Mouse (Mus musculus): ENCODE data around the gene Ube2z.
A peak's percentile ranks its signal among the peaks of the same experiment; 100 is the strongest.

Ube2z gene

GRCm38 (mm10) chr11:96058309-96058708 is 6.9 kb downstream of the Ube2z start:
- DNase-seq (ENCODE audit: low spot score in 2 of 2): no peak

GRCm38 (mm10) chr11:96050854-96051253 is 14.3 kb downstream of the Ube2z start:
- no peak for DNase-seq (ENCODE audit: low spot score in 2 of 2)

- DNase-seq (ENCODE audit: low spot score in 2 of 2): no peak
Observed at GRCm38 (mm10) chr11:96049939-96050338, 15.2 kb downstream of the Ube2z start.

GRCm38 (mm10) chr11:96047469-96048373 is 17.5 kb downstream of the Ube2z start:
- no peak for DNase-seq (ENCODE audit: low spot score in 2 of 2)

GRCm38 (mm10) chr11:96046793-96047192 is 18.4 kb downstream of the Ube2z start:
- no peak for DNase-seq (ENCODE audit: low spot score in 2 of 2)

GRCm38 (mm10) chr11:96046028-96046427 is 19.2 kb downstream of the Ube2z start:
- no peak for DNase-seq (ENCODE audit: low spot score in 2 of 2)

GRCm38 (mm10) chr11:96044803-96045567 is 20.2 kb downstream of the Ube2z start:
- no peak for DNase-seq (ENCODE audit: low spot score in 2 of 2)

GRCm38 (mm10) chr11:96038560-96038959 is 26.6 kb downstream of the Ube2z start:
- DNase-seq (ENCODE audit: low spot score in 2 of 2): no peak

- DNase-seq (ENCODE audit: low spot score in 2 of 2): no peak
Observed at GRCm38 (mm10) chr11:96037499-96037898, 27.7 kb downstream of the Ube2z start.

- DNase-seq (ENCODE audit: low spot score in 2 of 2): peak in 1 of 2 experiments; percentile 26
Observed at GRCm38 (mm10) chr11:96035133-96035532, 30.1 kb downstream of the Ube2z start.

GRCm38 (mm10) chr11:96034596-96035052 is 30.6 kb downstream of the Ube2z start, which contains the start of gene Snf8:
Gene Snf8, plus strand, starts transcription at chr11:96034885.
- DNase-seq (ENCODE audit: low spot score in 2 of 2): peak; percentile 95

- no peak for DNase-seq (ENCODE audit: low spot score in 2 of 2)
Observed at GRCm38 (mm10) chr11:96034116-96034515, 31.1 kb downstream of the Ube2z start.

- no peak for DNase-seq (ENCODE audit: low spot score in 2 of 2)
Observed at GRCm38 (mm10) chr11:96033264-96033663, 31.9 kb downstream of the Ube2z start.

GRCm38 (mm10) chr11:96031701-96032100 is 33.5 kb downstream of the Ube2z start:
- no peak for DNase-seq (ENCODE audit: low spot score in 2 of 2)

GRCm38 (mm10) chr11:96030571-96030970 is 34.6 kb downstream of the Ube2z start:
- no peak for DNase-seq (ENCODE audit: low spot score in 2 of 2)

- no peak for DNase-seq (ENCODE audit: low spot score in 2 of 2)
Observed at GRCm38 (mm10) chr11:96028130-96028529, 37.1 kb downstream of the Ube2z start.

GRCm38 (mm10) chr11:96020622-96021021 is 44.6 kb downstream of the Ube2z start:
- no peak for DNase-seq (ENCODE audit: low spot score in 2 of 2)

- DNase-seq (ENCODE audit: low spot score in 2 of 2): peak in 1 of 2 experiments; percentile 34
Observed at GRCm38 (mm10) chr11:96017941-96018351, 47.2 kb downstream of the Ube2z start.

GRCm38 (mm10) chr11:96015421-96015820 is 49.8 kb downstream of the Ube2z start:
- no peak for DNase-seq (ENCODE audit: low spot score in 2 of 2)

GRCm38 (mm10) chr11:96011982-96012381 is 53.2 kb downstream of the Ube2z start:
- DNase-seq (ENCODE audit: low spot score in 2 of 2): no peak

GRCm38 (mm10) chr11:96008827-96009226 is 56.4 kb downstream of the Ube2z start:
- no peak for DNase-seq (ENCODE audit: low spot score in 2 of 2)

- DNase-seq (ENCODE audit: low spot score in 2 of 2): no peak
Observed at GRCm38 (mm10) chr11:96007516-96008235, 57.5 kb downstream of the Ube2z start.

Data from frontal cortex, postnatal 36 days (tissue).